Mouse (Mus musculus) T-helper 17 cell (primary cell): Measurements from ENCODE around the gene Cd84.
"Not testable (repeated sequence)": the region's sequence is repeated elsewhere in the genome, so short reads cannot be mapped to it uniquely, and the experiment has no call there.

Experiments
- in situ Hi-C, 2 experiments: fragments of 300-600 bp; cut with MboI, MseI; formaldehyde crosslinking; loops; 1 replicate in 1 of 2; 2 replicates in 1 of 2; pipeline ENCODE4 v1.15.1; 2025; ENCODE audit warnings: high pct_unique_total_duplicates in 2 of 2

The Cd84 gene

GRCm38 (mm10) chr1:171839488-171839887 is at the start of gene Cd84:
Cd84 (plus strand) TSS chr1:171839697.
- in situ Hi-C loops = no loop called here

DNA sequence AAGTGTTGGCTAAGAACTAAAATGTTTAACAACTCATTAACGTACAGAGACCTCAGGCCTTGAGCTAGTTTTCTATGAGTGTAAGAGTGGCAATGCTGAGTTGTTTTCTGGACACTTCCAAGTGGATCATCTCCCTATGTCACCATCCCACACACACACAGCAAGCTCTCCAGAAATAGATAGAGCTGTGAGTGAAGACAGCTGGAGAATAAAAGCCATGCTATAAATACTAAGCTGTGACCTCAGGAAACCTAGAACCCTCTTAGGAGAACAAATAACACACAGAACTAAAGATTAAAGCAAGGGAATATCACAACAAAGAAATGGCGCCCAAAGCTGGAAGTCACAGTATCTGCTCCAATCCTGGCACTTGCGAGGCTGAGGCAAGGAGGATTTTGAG is 48.0 kb upstream of the Cd84 start:
- in situ Hi-C loops = no loop called here

GRCm38 (mm10) chr1:171796185-171796584 is 43.3 kb upstream of the Cd84 start:
- in situ Hi-C loops = no loop called here

- in situ Hi-C loops = no loop called here
These were observed 41.7 kb upstream of the Cd84 start for GRCm38 (mm10) chr1:171797840-171798239.

DNA sequence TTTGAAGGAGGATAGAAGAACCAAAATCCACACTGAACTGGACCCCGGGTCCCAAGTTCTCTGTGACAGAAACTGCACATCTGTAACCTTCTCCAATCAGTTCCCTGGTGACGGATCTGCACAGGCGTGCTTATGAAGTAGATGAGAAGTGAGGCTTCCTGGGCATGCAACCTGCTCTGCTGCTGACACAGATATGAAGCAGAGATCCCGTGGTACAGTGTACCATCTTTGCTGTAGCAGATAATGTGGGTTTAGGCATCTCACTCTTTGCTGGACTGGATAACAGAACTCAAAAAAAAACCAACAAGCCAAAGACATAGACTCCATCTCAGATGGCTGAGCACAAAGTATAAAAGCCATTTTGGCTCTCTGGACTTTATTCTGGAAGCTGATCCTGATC is 39.8 kb upstream of the Cd84 start:
- in situ Hi-C loops = no loop called here

GRCm38 (mm10) chr1:171811048-171811447 is 28.4 kb upstream of the Cd84 start:
- in situ Hi-C loops = loop anchor here in 1 of 2 experiments (10.0 kb wide), 1 partner anchor 194 kb away; no protein-coding TSS in a partner anchor

DNA sequence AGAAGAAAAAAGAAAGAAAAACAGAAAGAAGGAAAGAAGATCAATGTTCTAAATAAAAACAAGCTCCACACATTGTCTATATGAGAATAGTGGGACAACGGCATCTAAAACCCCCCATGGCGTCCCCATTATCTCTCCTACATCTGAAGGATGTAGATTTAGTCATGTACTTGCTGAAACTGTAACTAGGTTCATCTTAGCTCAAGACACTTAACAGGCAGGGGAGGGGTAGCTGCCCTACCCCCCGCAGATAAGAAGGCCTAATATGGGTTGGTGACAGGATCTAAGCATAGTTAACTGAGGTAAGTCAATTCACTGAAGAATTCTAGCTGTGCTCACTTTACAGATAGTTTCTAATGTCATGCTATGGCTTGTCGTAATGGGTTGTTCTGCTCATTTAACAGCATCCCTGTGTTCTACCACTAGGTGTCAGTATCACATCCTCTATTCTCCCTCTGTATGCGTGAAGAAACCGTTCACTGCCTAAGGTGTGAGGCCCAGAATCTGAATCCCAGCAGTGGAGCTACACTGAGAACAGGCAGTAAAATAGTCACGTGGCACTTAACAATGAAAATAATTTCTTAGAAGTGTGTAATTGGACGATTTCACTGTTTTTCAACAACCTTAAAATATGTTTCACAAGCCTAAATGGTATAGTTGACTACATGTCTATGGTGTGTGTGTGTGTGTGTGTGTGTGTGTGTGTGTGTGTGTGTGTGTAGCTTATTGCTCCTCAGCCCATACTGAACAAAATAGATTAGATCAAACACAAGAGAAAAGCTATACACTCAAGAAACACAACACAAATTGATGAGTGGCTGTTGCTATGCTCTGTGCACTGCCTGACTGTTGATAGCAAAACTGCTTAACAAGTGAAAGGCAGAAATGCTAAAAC is 23.7 kb upstream of the Cd84 start:
- in situ Hi-C loops = loop anchor here in 1 of 2 experiments (10.0 kb wide), 1 partner anchor 189 kb away; no protein-coding TSS in a partner anchor

- in situ Hi-C loops = loop anchor here in 1 of 2 experiments (10.0 kb wide), 1 partner anchor 188 kb away; no protein-coding TSS in a partner anchor
These were observed 22.5 kb upstream of the Cd84 start for GRCm38 (mm10) chr1:171816991-171817390.

GRCm38 (mm10) chr1:171821331-171821730 is 18.2 kb upstream of the Cd84 start:
- in situ Hi-C loops = no loop called here

GRCm38 (mm10) chr1:171825462-171825861 is 14.0 kb upstream of the Cd84 start:
- in situ Hi-C loops = loop anchor here in 1 of 2 experiments (5.0 kb wide), 1 partner anchor 182 kb away; no protein-coding TSS in a partner anchor

DNA sequence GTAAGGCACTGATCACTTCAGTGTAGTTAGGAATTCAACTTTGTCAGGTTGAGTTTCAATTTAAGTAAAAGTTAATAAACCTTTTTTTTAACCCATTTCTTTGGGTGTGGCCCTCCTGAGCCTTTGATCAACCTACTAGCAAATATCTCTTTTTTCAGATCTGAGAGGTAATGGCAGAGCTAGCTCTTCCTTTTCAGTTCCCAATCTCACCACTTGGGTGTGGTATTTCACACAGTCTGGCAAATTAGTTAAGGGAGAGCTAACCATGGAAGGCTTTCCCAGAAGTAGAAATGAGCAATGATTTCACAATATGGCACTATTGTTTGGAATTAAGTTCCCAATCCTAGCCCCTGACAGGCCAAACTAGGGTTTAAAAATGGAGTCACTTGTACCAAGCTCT is 13.3 kb upstream of the Cd84 start:
- in situ Hi-C loops = loop anchor here in 1 of 2 experiments (5.0 kb wide), 1 partner anchor 181 kb away; no protein-coding TSS in a partner anchor

- in situ Hi-C loops = loop anchor here in 1 of 2 experiments (5.0 kb wide), 1 partner anchor 180 kb away; no protein-coding TSS in a partner anchor
These were observed 11.8 kb upstream of the Cd84 start for GRCm38 (mm10) chr1:171827674-171828073.

GRCm38 (mm10) chr1:171840450-171841023 is 1.0 kb downstream of the Cd84 start:
- in situ Hi-C loops = no loop called here

GRCm38 (mm10) chr1:171845035-171845754 is 5.7 kb downstream of the Cd84 start:
- in situ Hi-C loops = no loop called here

- in situ Hi-C loops = no loop called here
These were observed 8.7 kb downstream of the Cd84 start for GRCm38 (mm10) chr1:171848201-171848600.

- in situ Hi-C loops = no loop called here
These were observed 9.3 kb downstream of the Cd84 start for GRCm38 (mm10) chr1:171848757-171849156.

GRCm38 (mm10) chr1:171849454-171849853 is 10.0 kb downstream of the Cd84 start:
- in situ Hi-C loops = no loop called here

GRCm38 (mm10) chr1:171865467-171865866 is 26.0 kb downstream of the Cd84 start:
- in situ Hi-C loops = loop anchor here in 1 of 2 experiments (10.0 kb wide), 1 partner anchor 321 kb away; no protein-coding TSS in a partner anchor

DNA sequence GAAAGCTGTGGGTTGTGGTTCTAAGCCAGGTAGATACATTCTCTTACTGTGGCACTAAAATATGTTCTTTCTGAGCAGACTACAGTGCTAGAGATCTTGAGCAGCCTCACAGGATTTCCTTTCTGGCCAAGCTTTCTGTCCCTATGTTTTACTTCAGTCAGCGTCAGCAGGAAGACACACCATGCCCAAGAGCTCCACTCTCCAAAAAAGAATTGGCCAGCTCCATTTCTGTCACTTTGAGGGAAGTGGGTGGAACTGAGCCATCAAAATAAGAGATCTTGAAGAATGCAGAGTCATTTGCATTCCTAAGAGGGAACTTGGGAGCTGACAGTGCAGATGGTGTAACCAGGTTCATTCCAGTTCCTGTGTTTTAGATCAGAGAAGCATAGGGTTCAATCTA is 47.5 kb downstream of the Cd84 start:
- in situ Hi-C loops = no loop called here

- in situ Hi-C loops = not testable (repeated sequence)
These were observed 55.9 kb downstream of the Cd84 start, which contains the start of gene Gm10521 for GRCm38 (mm10) chr1:171895364-171895763. Gm10521 (plus strand) TSS chr1:171895664.

GRCm38 (mm10) chr1:171904011-171904410 is 64.5 kb downstream of the Cd84 start:
- in situ Hi-C loops = no loop called here
